Mouse (Mus musculus): ENCODE data around the gene Wdsub1. TPM values are rescaled to one million over a fixed set of nuclear protein-coding genes. Genes with fewer than 3 reads are reported as not detected.

Gene Wdsub1
- polyA plus RNA-seq, 1 experiment from 2014 or later, result 12.9 TPM

GRCm38 (mm10) chr2:59824289-59824688, 58.1 kb downstream of the Wdsub1 start:
- H3K9me3 ChIP-seq (replicated peaks), result no peaks in the 10 kb centered on the region
- no peak overlapping the region for H3K9ac ChIP-seq
- no peaks in the 10 kb centered on the region for H3K4me1 ChIP-seq
- no peak overlapping the region for H3K4me3 ChIP-seq
- no peak overlapping the region for H3K27ac ChIP-seq
- ATAC-seq, result no peak
- no peak overlapping the region for H3K4me2 ChIP-seq
- no peaks in the 10 kb centered on the region for H3K27me3 ChIP-seq (replicated peaks)
- no peaks in the 10 kb centered on the region for H3K36me3 ChIP-seq
- 67% methylated on average over 8 of the region's 8 CpGs for WGBS (ENCODE audit: insufficient replicate concordance)

- H3K4me2 ChIP-seq, result no peak overlapping the region
- H3K4me3 ChIP-seq, result no peak overlapping the region
- no peak overlapping the region for H3K9ac ChIP-seq
- H3K36me3 ChIP-seq, result no peaks in the 10 kb centered on the region
- H3K27ac ChIP-seq, result no peak overlapping the region
- no peak for ATAC-seq
- H3K9me3 ChIP-seq (replicated peaks), result no peaks in the 10 kb centered on the region
- no peaks in the 10 kb centered on the region for H3K27me3 ChIP-seq (replicated peaks)
- H3K4me1 ChIP-seq, result no peaks in the 10 kb centered on the region
- WGBS (ENCODE audit: insufficient replicate concordance), result 74% methylated on average over 2 of the region's 2 CpGs
These were observed 61.3 kb downstream of the Wdsub1 start for GRCm38 (mm10) chr2:59821044-59821443.

GRCm38 (mm10) chr2:59820088-59820487, 62.3 kb downstream of the Wdsub1 start:
- Histone ChIP-seq H3K4me3 (no peak overlapping the region), H3K4me1 (no peaks in the 10 kb centered on the region), H3K4me2 (no peak overlapping the region), H3K9me3 (replicated peaks) (no peaks in the 10 kb centered on the region), H3K9ac (no peak overlapping the region), H3K27me3 (replicated peaks) (no peaks in the 10 kb centered on the region), H3K27ac (no peak overlapping the region), H3K36me3 (no peaks in the 10 kb centered on the region; the same call in 1 of the 2 replicates)
- ATAC-seq, result no peak
- 82% methylated on average over 15 of the region's 15 CpGs for WGBS (ENCODE audit: insufficient replicate concordance)

- H3K9ac ChIP-seq, result no peak overlapping the region
- H3K4me1 ChIP-seq, result no peaks in the 10 kb centered on the region
- ATAC-seq, result no peak
- H3K36me3 ChIP-seq, result no peaks in the 10 kb centered on the region; the same call in 1 of the 2 replicates
- no peak overlapping the region for H3K4me3 ChIP-seq
- H3K4me2 ChIP-seq, result no peak overlapping the region
- WGBS (ENCODE audit: insufficient replicate concordance), result 75% methylated on average over 6 of the region's 6 CpGs
- H3K27ac ChIP-seq, result no peak overlapping the region
- H3K9me3 ChIP-seq (replicated peaks), result no peaks in the 10 kb centered on the region
- H3K27me3 ChIP-seq (replicated peaks), result no peaks in the 10 kb centered on the region
These were observed 63.0 kb downstream of the Wdsub1 start for GRCm38 (mm10) chr2:59819415-59819814.

- H3K9ac ChIP-seq, result no peak overlapping the region
- no peak; the same call in 1 of the 2 replicates for ATAC-seq
- H3K4me3 ChIP-seq, result no peak overlapping the region
- H3K4me2 ChIP-seq, result no peak overlapping the region
- H3K27me3 ChIP-seq (replicated peaks), result no peaks in the 10 kb centered on the region
- no peaks in the 10 kb centered on the region for H3K9me3 ChIP-seq (replicated peaks)
- no peak overlapping the region for H3K27ac ChIP-seq
- H3K4me1 ChIP-seq, result no peaks in the 10 kb centered on the region
- H3K36me3 ChIP-seq, result no peaks in the 10 kb centered on the region; the same call in 1 of the 2 replicates
- 91% methylated on average over 15 of the region's 15 CpGs for WGBS (ENCODE audit: insufficient replicate concordance)
These were observed 63.7 kb downstream of the Wdsub1 start for GRCm38 (mm10) chr2:59818663-59819062.

- Histone ChIP-seq H3K27me3 (replicated peaks) (no peaks in the 10 kb centered on the region), H3K4me2 (no peak overlapping the region), H3K9me3 (replicated peaks) (no peaks in the 10 kb centered on the region), H3K4me1 (no peaks in the 10 kb centered on the region), H3K27ac (no peak overlapping the region), H3K36me3 (no peaks in the 10 kb centered on the region; the same call in 1 of the 2 replicates), H3K4me3 (no peak overlapping the region), H3K9ac (no peak overlapping the region)
- ATAC-seq, result no peak
- WGBS (ENCODE audit: insufficient replicate concordance), result 69% methylated on average over 8 of the region's 8 CpGs
These were observed 67.4 kb downstream of the Wdsub1 start for GRCm38 (mm10) chr2:59814997-59815396.

- no peak overlapping the region for H3K4me3 ChIP-seq
- no peak overlapping the region for H3K9ac ChIP-seq
- H3K4me2 ChIP-seq, result no peak overlapping the region
- no peaks in the 10 kb centered on the region for H3K4me1 ChIP-seq
- 78% methylated on average over 13 of the region's 13 CpGs for WGBS (ENCODE audit: insufficient replicate concordance)
- ATAC-seq, result no peak
- H3K9me3 ChIP-seq (replicated peaks), result no peaks in the 10 kb centered on the region
- H3K27ac ChIP-seq, result no peak overlapping the region
- no peaks in the 10 kb centered on the region; the same call in 1 of the 2 replicates for H3K36me3 ChIP-seq
- H3K27me3 ChIP-seq (replicated peaks), result no peaks in the 10 kb centered on the region
These were observed 68.9 kb downstream of the Wdsub1 start for GRCm38 (mm10) chr2:59813457-59813856.

- H3K4me1 ChIP-seq, result no peaks in the 10 kb centered on the region
- 94% methylated on average over 1 of the region's 1 CpGs for WGBS (ENCODE audit: insufficient replicate concordance)
- ATAC-seq, result no peak
- no peak overlapping the region for H3K27ac ChIP-seq
- H3K9me3 ChIP-seq (replicated peaks), result no peaks in the 10 kb centered on the region
- no peak overlapping the region for H3K4me2 ChIP-seq
- H3K36me3 ChIP-seq, result no peaks in the 10 kb centered on the region; the same call in none of the 2 replicates
- no peak overlapping the region for H3K9ac ChIP-seq
- no peaks in the 10 kb centered on the region for H3K27me3 ChIP-seq (replicated peaks)
- H3K4me3 ChIP-seq, result no peak overlapping the region
These were observed 69.8 kb downstream of the Wdsub1 start for GRCm38 (mm10) chr2:59812641-59813040.

- WGBS (ENCODE audit: insufficient replicate concordance), result 42% methylated on average over 1 of the region's 1 CpGs
- H3K4me3 ChIP-seq, result no peak overlapping the region
- no peaks in the 10 kb centered on the region; the same call in none of the 2 replicates for H3K36me3 ChIP-seq
- ATAC-seq, result no peak
- H3K9ac ChIP-seq, result no peak overlapping the region
- no peak overlapping the region for H3K4me2 ChIP-seq
- no peak overlapping the region for H3K27ac ChIP-seq
- no peaks in the 10 kb centered on the region for H3K27me3 ChIP-seq (replicated peaks)
- H3K4me1 ChIP-seq, result no peaks in the 10 kb centered on the region
- no peaks in the 10 kb centered on the region for H3K9me3 ChIP-seq (replicated peaks)
These were observed 71.1 kb downstream of the Wdsub1 start for GRCm38 (mm10) chr2:59811247-59811646.

- 77% methylated on average over 7 of the region's 7 CpGs for WGBS (ENCODE audit: insufficient replicate concordance)
- Histone ChIP-seq H3K9me3 (replicated peaks) (no peaks in the 10 kb centered on the region), H3K4me2 (no peak overlapping the region), H3K27ac (no peak overlapping the region), H3K27me3 (replicated peaks) (no peaks in the 10 kb centered on the region), H3K4me1 (no peaks in the 10 kb centered on the region), H3K9ac (no peak overlapping the region), H3K36me3 (no peaks in the 10 kb centered on the region; the same call in 1 of the 2 replicates), H3K4me3 (no peak overlapping the region)
- no peak for ATAC-seq
These were observed 72.4 kb downstream of the Wdsub1 start for GRCm38 (mm10) chr2:59810039-59810438.

GRCm38 (mm10) chr2:59808608-59809007, 73.8 kb downstream of the Wdsub1 start:
- 42% methylated on average over 4 of the region's 4 CpGs for WGBS (ENCODE audit: insufficient replicate concordance)
- H3K4me3 ChIP-seq, result no peak overlapping the region
- no peaks in the 10 kb centered on the region; the same call in 1 of the 2 replicates for H3K36me3 ChIP-seq
- no peak overlapping the region for H3K9ac ChIP-seq
- 0 out of 2 replicates have a peak, but pooled peaks have one; percentile 37 for ATAC-seq
- H3K27me3 ChIP-seq (replicated peaks), result no peaks in the 10 kb centered on the region
- H3K4me2 ChIP-seq, result no peak overlapping the region
- H3K27ac ChIP-seq, result no peak overlapping the region
- H3K4me1 ChIP-seq, result no peaks in the 10 kb centered on the region
- no peaks in the 10 kb centered on the region for H3K9me3 ChIP-seq (replicated peaks)

- Histone ChIP-seq H3K4me1 (peaks cover under 1% of the 10 kb centered on the region; the same call in 1 of the 2 replicates), H3K36me3 (no peaks in the 10 kb centered on the region; the same call in 1 of the 2 replicates), H3K27ac (no peak overlapping the region), H3K9me3 (replicated peaks) (no peaks in the 10 kb centered on the region), H3K27me3 (replicated peaks) (no peaks in the 10 kb centered on the region), H3K4me2 (no peak overlapping the region), H3K4me3 (no peak overlapping the region), H3K9ac (no peak overlapping the region)
- WGBS (ENCODE audit: insufficient replicate concordance), result 74% methylated on average over 6 of the region's 6 CpGs
- ATAC-seq, result no peak
These were observed 76.4 kb downstream of the Wdsub1 start for GRCm38 (mm10) chr2:59806038-59806437.

- Histone ChIP-seq H3K27me3 (replicated peaks) (no peaks in the 10 kb centered on the region), H3K4me1 (peaks cover 5% of the 10 kb centered on the region; the same call in 1 of the 2 replicates), H3K9me3 (replicated peaks) (no peaks in the 10 kb centered on the region), H3K36me3 (peaks cover 2% of the 10 kb centered on the region; the same call in 1 of the 2 replicates), H3K9ac (no peak overlapping the region), H3K4me3 (no peak overlapping the region), H3K27ac (no peak overlapping the region), H3K4me2 (no peak overlapping the region)
- 61% methylated on average over 2 of the region's 2 CpGs for WGBS (ENCODE audit: insufficient replicate concordance)
- no peak for ATAC-seq
These were observed 76.8 kb downstream of the Wdsub1 start for GRCm38 (mm10) chr2:59805595-59805994.
